Mouse (Mus musculus): Measurements from ENCODE around the gene Rhobtb1.

Rhobtb1 gene

DNA sequence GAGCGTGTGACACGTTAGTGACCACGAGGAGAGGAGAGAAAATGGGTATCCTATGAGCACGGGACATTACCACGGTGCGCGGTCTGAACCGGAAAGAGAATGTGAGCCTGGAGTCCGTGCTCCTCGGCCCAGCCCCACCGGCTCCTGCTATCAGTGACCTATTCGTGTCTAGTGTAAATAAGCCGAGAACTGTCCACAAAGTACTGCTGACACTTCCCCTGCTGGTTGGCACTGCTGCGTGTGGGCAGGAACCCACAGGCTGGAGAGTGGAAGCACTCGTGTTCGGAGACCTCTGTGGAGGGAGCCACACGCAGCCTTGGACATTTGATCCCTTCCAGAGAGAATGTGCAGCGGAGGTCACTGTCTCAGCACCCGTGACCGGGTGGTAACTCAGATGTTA, at the start of gene Rhobtb1:
Rhobtb1 (plus strand) TSS at position 390 of the 400 bp plus-strand sequence.
- no peak for DNase-seq

DNA sequence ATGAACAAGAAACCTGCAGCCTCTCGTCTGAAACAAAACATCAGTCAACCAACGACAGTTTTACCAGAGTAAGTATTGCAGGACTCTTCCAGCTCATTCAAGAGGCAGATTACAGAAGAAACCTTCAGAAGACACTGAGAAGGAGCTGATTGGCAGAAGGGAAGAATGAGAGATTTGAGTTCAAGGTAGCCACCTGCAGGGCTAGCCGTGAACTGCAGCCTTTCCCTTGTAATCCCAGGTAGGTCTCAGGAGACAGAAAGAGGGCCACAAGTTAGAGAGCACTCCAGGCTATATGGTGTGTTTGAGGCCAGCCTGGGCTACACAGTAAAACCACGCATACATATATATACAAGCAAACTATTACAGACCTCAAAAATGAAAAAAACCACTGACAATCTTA, 49.2 kb upstream of the Rhobtb1 start:
- DNase-seq = peak; percentile 22

DNA sequence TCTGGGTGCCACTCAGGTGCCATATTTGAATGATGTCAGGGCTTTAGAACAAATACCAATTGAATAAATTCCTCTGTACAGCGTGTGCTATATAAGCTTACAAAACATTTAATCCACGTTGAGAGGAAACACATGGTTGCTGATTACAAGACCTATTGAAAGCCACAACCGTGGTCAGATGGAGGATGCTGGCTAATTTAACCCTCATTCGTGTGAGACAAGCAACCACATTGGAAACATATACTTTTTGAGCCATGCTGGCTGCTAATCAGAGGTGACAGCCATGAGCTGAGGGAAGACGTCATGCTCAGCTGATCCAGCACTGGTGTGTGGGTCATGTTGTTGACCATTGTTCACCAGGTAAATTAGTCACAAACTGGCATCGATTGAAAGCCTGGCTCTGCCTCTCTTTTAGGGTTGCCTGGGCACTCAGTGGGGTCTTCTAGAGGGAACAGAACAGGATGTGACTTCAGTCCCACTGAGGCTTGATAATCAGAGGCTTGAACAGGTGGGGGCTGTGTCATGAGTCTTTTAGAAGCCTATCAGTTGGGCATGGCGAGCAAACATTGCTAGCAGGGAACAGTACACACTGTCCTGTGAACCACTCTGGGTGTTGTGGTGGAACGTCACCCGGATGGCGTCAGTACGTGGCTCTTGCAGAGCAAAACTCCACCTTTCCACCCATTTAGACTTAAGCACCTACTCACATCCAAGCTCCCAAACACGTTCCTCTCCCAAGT, 46.9 kb upstream of the Rhobtb1 start:
- no peak for DNase-seq

DNA sequence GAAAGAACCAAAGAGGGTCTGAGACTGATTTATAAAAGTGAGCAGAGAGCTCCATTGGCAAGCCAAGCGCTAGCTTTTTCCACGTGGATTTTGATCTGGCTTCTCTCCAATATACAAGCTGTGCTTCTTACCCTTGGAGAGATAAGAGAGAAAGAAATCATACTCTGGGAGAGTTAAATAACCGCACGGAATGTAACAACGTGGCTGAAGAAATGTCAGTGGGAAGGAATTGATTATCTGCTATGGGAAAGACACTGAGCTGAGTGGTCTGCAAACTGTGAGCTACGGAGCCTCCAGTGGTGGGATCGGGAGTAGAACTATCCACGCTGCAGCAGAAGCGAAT, 46.4 kb upstream of the Rhobtb1 start:
- DNase-seq = no peak

DNA sequence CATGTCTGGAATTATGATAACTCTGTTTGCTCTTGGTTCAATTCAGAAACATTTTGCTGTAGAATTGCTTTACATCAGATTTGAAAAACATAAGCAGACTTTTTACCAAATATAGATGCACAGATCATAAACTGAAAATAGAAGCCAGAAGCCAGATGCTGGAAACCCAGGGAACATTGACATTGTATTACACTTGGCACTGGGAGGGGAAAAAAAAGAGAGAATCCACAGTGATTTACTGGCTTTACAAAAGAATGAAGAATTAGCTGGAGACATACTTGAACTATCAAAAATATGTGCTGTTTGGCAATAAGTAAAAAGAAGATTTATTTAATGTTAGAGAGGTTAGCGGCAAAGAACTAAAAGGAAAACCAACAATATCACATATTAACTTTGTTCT, 44.4 kb upstream of the Rhobtb1 start:
- no peak for DNase-seq

DNA sequence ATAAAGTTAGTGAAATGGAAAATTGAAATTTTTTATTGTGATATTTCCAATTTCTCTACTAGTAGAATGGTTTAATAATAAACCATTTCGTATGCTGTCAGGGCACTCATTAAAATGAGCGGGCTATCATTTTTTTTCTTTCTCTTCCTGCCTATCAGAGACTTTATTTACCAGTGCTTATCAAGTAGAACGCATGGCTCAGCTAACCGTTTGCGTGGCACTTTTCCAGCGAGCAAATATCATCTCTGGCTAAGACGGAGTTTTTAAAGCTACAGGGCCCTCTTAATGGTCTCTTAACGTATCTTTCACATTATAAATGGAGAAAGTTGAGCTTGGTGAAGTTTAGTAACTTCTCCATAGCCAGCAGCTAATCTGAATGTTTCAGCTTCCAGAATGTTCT, 44.0 kb upstream of the Rhobtb1 start:
- DNase-seq = no peak

DNA sequence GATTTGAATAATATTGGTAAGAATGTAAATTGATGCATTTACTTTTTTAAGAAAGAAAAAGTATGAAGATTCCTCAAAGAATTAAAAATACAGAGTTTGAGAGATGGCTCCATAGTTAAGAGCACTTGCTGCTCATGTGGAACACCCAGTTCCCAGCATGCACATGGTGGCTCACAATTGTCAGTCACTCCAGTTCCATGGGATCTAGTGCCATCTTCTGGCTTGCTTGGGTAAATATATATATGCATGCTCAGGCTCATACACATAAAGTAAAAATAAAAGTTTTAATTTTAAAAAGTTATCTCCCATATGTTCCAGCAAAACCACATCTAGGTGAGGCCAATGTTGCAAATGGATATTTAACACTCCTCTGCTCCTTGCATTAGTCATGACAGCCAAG, 36.9 kb upstream of the Rhobtb1 start:
- DNase-seq = no peak

DNA sequence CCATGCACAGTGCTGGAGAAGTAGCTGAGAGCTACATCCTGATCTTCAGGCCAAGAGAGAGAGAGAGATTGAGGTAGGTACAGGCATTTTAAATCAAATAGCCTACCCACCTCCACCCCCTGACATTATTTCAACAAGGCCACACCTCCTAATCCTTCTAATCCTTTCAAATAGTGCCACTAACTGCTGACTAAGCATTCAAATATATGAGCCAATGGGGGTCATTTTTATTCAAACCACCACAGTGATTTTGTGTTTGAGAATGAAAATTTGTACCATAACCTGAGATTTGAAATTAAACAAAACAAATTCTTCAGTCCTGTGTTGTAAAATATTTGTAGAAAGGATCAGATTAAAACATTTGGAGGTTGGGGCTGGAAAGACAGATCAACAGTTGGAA, 33.2 kb upstream of the Rhobtb1 start:
- DNase-seq = no peak

DNA sequence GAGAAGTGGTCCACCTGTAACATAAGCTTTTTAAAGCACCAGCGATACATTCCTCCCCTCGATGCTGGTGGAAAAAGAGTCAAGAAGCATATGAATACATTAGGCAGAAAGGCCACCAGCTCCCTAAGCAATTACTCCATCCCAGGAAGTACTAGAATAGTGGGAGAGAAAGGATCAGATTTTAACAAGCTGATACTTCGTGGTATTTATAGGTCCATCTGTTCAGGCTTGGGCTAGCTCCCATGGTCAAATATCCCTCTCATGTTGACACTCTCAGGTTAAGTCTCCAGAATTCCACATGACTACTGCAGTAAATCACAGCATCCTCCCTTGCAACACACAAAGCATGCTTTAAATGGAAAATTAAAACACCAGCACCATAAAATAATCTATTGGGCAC, 32.3 kb upstream of the Rhobtb1 start:
- no peak for DNase-seq

DNA sequence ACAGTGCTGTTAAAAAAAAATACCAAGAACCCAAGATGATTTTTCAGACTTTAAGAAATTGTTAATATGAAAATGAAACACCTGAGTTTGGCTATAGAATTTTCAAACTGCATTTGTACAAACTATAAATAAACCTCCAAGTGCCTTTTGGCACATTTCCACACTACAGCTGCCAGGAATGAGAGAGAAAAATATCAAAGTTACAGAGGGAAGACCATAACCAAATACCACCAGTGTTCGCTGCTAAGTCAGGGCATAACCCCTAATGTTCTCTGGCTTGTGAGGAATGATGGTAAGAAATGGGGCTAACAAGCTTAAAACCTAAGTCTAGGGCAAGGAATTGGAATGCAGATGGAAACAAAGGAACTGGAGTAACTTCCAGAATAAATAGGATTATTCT, 31.8 kb upstream of the Rhobtb1 start:
- no peak for DNase-seq

DNA sequence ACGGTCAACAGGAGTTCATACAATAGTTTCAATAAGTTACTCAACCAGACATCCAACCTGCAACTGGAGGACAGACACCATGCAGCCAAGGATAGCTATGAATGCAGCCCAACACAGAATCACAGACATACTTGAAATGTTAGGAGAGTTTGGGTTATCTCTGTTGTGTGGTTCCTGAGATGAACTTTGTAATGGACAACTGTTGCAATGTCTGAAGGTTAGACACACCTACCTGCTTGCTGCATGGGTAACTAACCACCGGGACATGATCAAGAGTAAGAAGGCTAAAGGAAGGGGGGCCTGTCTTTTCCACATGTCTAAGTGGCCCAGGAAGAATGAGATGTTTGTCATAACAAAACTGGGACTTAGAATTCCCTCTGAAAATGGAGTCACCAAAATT, 24.7 kb upstream of the Rhobtb1 start:
- no peak for DNase-seq

DNA sequence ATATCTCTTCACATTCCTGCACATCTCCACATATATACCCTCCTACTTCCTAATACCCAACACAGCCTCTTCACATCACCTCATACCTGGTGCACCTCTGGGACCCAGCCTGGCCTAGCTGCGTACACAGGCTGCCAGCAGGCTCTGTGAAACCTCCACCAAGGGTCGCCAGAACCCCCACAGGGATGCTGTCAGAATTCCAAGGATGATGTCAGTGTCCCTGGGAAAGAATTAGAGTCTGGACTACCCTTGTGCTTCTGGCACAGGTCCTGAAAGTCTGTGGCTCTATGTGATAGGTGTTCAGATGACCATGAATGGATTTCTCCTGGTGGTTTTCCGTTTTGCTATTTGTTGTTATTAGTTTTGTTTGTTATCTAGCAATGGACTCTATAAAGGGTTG, 22.7 kb upstream of the Rhobtb1 start:
- no peak for DNase-seq

DNA sequence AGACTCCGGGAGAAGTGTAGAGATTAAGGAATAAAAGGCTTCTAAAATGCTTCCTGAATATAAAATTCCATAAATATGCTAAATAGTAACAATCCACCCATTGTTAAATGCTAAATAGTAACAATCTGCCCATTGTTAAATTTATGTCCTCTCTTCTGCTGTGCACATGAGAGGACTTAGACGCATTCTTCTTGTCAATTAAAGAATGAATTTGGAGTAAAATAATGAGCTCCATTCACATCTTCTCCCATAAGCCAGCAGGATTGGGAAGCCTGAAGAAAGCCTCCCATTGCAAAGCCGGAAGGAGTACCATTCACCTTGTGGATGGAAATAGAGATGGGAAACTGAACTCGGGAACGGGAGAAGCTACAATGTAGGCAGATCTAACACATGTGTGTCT, 20.6 kb upstream of the Rhobtb1 start:
- no peak for DNase-seq

DNA sequence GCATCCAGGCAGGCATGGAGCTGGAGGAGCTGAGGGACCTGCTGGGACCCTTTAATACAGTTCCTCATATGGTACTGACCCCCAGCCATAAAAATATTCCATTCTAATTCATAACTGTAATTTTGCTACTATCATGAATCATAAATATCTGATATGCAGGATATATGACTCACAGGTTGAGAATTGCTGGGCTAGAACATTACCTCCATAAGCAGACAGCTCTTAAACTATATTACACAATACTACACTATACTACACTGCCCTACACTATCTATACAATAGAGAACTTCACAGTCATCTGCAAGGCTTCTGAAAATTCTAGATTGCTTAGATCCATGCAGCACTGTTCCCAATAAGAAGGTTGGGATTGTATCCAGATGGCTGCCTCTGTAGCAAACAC, 16.9 kb upstream of the Rhobtb1 start:
- no peak for DNase-seq

DNA sequence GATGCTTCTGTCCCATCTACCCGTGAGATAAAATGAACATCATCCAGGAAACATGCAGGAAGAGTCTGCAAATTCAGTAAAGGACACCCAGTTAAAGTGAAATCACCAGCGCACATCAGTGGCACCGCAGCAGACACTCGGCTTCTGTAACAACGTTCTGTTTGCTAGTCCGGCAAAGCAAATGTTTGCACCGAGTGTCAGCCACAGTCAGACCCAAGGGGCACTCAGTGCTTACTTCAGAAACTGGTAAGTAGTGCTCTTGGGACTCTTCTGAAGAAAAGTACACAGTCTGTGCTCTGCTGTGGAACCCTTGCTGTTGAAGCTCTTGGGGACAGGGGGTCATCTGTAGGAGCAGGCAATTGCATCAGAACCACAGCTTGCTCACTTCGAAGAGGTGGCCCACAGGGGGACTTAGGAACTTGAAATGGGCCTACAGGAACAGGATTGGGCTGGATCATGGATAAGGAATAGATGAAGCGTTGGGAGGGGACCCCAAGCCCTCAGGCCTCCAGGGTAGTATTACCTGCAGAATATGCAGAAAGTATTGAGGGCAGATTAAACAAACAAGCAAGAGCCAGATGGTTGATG, 14.9 kb upstream of the Rhobtb1 start:
- no peak for DNase-seq

DNA sequence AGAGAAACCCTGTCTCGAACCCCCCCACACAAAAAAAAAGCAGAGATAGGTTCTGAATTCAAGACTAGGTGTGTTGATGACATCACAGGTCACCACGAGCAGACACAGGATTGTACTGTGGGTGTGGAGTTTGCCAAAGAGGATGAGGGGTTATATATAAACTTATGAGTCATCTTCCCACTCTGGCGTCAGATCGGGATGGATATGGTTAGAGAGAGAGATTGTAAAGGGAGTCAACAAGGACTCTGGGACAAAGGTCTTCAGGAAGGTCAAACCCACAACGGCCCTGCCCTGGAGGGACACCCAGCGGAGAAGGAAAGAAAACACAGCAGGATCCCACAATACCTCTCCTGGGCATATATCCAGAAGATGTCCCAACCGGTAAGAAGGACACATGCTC, 2.0 kb upstream of the Rhobtb1 start:
- no peak for DNase-seq

DNA sequence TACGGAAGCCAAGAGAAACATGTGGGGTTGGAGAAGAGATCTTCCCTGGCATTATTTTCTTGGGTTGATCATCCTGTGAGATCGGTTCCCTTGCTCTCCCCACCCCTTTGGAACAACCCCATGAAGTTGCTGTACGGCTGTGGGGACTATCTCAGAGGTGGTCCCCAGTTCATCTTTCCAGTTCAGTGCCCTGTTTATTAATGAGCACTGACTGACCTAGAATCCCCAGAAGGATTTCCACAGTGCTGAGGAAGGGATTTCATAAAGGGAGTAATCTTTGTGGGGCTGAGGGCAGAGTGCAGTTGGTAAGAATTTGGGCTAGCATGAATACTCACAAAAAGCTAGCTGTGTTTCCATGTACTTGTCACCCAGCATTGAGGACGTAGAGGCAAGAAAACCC, 1.7 kb downstream of the Rhobtb1 start:
- DNase-seq = no peak

DNA sequence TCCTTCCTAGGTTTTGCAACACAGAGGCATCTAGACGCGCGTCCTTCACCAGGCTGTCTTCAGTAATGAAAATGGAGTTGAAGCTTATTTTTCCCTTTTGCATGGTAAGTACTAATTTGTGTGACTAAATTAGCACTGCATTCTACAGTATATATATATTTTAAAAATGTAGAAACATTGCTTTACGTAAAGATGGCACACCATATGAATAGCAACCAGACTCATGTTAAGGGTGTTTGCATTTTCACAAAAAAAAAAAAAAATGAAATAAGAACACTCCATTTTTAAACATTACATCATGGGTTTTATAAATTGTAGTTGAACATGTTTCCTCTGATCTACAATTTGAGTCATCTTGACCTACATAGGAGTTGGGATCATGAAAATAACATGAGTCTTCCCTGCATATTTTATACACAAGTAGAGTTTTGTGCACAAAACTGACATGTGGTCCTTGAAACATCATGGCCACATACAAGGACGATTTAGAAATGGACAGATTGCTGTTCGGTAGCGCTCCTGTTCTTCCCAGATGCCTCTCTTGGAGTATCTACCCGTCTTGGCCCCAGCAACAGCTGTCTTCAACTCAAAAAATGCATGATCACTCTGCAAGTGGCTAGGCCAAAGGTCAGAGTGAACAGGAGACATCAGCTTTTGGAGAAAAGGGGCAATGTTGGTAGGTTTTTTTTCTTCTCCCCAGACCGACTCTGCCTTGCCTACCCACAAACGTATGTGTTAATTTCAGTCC, 4.4 kb downstream of the Rhobtb1 start:
- peak; percentile 8 for DNase-seq

DNA sequence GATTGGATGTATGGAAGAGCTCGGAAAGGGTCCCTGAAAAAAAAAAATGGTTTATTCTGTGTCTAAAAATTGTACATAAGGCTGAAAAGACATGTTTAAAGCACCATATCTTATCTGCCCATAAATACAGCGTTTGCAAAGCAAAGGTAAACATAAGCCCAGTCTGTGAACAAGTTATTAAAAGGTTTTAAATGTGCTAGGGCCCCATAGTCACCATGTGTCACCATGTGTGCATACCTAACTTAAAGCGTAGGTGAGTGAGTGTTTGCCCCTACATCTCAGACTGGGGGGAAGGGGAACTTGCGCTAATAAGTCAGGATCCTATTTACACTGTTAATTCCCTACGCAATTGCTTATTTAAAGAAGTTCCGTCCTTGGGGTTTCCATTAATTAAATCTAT, 5.2 kb downstream of the Rhobtb1 start:
- DNase-seq = no peak

DNA sequence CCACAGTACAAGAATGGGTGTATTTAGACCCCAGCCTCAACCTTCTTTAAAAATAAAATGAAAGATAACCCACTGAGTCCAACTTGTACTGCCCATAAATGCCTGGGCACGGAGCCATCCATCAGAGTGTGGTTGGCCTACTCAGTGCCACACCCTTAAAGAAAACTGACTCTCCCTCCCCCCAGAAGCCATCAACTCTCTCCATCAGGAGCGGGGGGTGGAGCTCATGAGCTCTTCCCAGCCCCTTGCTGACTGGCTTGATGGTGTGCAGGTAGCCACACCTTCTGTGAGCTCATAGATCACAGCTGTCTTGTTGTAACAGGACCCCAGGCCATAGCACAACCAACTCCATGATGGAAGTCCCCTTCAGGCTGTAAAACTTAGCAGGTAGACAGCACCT, 6.2 kb downstream of the Rhobtb1 start:
- no peak for DNase-seq

DNA sequence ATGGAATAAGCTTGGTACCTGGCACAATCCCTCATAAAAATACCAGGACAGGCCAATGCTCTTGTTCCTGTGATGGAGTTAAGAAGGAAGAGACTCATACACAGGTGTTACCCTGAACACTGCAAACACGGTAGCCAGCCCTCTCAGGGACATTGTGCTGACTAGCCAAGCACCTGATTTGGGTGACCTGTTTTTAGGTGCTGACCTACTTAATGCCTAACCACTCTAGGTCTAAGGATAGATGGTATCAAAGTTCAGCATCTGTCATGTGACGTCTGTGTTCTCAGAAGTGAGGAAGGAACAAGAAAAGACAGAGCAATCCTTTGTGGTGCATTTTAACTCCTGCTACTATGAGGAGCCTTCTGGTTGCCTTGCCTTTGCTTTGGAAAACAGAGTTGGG, 9.6 kb downstream of the Rhobtb1 start:
- DNase-seq = no peak

DNA sequence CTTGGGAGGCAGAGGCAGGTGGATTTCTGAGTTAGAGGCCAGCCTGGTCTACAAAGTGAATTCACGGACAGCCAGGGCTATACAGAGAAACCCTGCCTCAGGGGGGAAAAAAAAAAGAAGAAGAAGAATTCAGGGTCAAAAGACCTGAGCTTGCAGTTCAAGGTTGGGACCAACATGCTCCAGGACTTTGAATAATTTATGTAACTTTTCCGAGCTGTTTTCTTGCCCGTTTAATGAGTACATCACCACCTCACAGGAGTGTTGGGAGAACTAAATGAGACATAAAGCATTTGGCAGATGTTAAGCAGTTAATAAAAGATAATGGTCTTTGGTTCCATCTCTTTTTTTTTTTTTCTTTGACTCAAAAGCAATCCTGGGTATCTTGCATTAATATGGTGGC, 10.3 kb downstream of the Rhobtb1 start:
- DNase-seq = no peak

DNA sequence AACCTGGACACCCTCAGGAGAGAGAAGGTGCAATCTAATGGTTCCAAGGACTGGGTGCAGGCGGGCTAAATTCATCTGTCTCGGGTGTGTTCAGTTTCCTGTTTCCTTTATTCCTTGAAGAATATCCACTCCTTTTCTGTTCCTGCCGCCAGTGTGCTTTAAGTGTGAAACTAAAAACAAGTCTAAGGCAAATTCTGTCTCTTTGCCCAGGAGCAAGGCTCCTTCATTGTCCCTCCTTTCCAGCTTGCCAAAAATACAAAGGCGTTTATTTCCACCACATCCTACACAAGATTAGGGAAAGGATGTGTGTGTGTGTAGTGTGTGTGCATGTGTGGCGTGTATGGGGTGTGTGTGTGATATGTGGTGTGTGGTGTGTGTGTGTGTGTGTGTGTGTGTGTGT, 11.3 kb downstream of the Rhobtb1 start:
- no peak for DNase-seq

DNA sequence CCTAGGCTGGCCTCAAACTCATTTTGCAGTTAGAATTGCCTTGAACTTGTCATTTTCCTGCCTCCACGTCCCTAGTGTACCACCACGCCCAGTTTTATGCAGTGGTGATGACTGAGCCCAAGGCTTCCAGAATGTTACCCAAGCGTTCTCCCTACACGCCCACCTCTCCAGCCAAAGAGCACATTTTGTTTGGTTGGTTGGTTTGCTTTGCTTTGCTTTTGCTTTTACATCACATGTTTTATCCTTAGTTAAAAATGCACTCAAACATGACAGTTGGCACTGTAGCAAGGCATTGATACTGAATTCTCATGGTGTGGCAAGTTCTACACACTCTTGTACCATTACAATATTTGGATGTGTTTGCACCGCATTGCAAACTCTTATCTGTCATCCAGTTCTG, 12.0 kb downstream of the Rhobtb1 start:
- no peak for DNase-seq

DNA sequence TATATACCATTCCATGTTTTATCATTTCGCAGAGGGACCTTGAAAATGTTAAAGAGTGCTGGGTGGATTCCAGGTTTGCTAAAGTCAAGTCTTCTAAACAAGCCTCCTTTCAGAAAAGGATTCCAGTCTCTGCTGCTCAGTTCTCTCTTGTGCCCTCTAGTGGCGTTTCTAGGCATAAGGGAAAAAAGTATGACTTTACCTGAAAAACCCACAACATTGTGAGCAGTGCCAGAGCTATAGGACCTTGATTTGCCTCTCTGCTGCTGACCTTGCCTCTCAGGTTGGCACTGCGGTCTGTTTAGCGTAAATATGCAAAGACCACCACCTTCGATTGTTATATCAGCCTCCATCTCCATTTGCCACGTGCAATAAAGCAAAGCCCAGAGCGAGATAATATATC, 13.9 kb downstream of the Rhobtb1 start:
- DNase-seq = no peak
